Mouse (Mus musculus): ENCODE results near the gene Rasal2.
A peak's percentile ranks its signal among the peaks of the same experiment; 100 is the strongest.
"Not testable (repeated sequence)": the region's sequence is repeated elsewhere in the genome, so short reads cannot be mapped to it uniquely, and the experiment has no call there.

Gene Rasal2

GRCm38 (mm10) chr1:157243576-157244452, 168.6 kb downstream of the Rasal2 start:
- DNase-seq (ENCODE audit: low read depth), result no peak

GRCm38 (mm10) chr1:157239687-157240086, 172.7 kb downstream of the Rasal2 start:
- no peak for DNase-seq (ENCODE audit: low read depth)

DNA sequence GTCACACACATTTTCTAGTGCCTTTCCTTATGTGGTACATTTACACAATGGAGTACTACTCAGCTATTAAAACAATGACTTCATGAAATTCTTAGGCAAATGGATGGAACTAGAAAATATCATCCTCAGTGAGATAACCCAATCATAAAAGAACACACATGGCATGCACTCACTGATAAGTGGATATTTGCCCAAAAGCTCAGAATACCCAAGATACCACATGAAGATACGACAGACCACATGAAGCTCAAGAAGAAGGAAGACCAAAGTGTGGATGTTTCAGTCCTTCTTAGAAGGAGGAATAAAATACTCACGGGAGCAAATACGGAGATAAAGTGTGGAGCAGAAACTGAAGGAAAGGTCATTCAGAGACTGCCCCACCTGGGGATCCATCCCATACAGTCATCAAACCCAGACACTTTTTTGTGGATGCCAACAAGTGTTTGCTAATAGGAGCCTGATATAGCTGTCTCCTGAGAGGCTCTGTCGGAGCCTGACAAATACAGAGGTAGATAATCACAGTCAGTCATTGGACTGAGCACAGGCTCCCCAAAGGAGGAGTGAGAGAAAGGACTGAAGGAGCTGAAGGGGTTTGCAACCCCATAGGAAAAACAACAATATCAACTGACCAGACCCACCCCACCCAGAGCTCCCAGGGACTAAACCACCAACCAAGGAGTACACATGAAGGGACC, 175.6 kb downstream of the Rasal2 start:
- not testable (repeated sequence) for DNase-seq (ENCODE audit: low read depth)

- DNase-seq (ENCODE audit: low read depth), result no peak
These were observed 178.9 kb downstream of the Rasal2 start for GRCm38 (mm10) chr1:157233451-157233850.

- DNase-seq (ENCODE audit: low read depth), result peak; percentile 79
These were observed 180.0 kb downstream of the Rasal2 start for GRCm38 (mm10) chr1:157232372-157232771.

DNA sequence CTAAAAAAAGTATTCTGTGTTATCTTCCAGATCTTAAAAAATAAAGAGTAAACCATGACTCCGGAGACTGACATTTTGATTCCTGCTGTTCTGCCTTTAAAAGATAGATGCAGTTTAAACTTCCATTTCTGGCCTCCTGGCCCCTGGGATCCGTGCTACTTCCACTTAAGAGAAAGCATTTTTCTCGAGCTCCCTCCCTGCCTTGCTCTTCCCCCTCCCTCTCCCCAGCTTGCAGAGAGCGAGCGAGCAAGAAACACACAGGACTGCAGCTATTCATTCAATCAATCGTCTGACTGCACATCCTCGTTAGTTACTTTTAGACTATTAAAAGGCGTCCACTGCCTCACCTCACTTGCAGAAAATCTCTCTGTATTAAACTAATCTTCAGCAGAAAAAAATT, 181.4 kb downstream of the Rasal2 start:
- no peak for DNase-seq (ENCODE audit: low read depth)

DNA sequence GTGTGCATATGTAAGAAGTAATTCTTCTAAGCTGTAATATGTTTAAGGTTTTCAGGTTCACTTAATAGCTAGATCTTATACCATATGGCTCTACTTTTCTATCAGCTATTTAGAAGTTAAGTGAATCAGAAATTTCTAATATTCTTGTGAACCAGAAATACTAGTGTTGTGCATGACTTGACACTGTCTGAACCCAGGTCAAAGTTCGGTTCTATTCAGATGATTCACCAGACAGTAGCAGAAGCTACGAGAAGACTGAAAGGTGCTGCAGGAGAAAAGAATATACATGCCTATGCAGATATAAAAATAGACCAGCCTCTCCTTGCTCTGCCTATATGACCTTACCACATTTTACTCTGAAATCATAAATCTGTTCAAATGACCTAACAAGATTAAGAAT, 182.0 kb downstream of the Rasal2 start:
- DNase-seq (ENCODE audit: low read depth), result no peak

GRCm38 (mm10) chr1:157225013-157225412, 187.4 kb downstream of the Rasal2 start:
- DNase-seq (ENCODE audit: low read depth), result no peak

DNA sequence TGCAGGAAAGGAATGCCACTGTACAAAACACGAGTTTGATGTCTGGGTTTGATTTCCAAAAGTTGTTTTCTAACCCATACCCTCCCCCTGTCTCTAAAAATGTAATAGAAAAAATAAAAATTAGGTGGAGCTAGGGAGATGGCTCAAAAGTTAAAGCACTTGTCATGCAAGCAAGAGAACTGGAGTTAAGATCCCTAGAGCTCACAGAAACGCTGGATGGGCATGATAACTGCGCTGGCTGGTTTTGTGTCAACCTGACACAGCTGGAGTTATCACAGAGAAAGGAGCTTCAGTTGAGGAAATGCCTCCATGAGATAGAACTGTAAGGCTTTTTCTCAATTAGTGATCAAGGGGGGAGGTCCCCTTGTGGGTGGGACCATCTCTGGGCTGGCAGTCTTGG, 191.5 kb downstream of the Rasal2 start:
- DNase-seq (ENCODE audit: low read depth), result no peak

DNA sequence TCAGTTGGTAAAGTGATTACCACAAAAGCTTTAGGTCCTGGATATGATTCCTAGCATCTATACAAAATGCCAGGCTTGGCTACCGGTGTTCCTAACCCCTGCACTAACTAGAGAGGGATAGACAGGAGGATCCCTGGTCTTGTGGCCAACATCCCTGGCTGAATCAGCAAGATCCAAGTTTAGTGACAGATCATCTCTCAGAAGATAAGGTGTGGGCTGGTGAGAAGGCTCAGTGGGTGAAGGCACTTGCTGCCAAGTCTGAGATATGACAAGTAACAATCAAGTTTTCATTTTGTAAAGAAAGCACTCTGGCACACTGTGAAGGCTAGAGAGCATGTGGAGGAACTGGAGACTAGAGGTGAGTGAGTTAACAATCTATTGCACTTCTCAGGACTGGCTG, 191.9 kb downstream of the Rasal2 start:
- DNase-seq (ENCODE audit: low read depth), result no peak

GRCm38 (mm10) chr1:157208754-157209153, 203.6 kb downstream of the Rasal2 start:
- DNase-seq (ENCODE audit: low read depth), result peak; percentile 58

DNA sequence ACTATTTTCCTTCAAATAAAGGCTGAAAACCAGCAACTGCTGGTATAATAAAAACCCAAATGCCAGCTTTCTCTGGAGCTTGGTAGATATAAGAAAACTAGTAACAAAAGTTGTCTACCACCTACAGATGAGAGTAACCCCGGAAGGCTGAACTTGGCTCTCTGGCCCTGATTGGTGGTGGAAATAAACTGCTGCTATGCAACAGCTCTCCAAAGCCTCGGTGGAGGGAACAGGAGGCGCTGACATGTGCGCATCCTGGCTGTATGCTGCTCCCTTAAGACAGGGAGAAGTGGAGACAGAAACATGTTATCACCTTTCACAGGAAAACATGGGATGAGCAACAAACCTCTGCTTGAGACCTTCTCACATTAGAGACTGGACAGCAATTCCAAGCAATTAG, 206.7 kb downstream of the Rasal2 start:
- DNase-seq (ENCODE audit: low read depth), result no peak

DNA sequence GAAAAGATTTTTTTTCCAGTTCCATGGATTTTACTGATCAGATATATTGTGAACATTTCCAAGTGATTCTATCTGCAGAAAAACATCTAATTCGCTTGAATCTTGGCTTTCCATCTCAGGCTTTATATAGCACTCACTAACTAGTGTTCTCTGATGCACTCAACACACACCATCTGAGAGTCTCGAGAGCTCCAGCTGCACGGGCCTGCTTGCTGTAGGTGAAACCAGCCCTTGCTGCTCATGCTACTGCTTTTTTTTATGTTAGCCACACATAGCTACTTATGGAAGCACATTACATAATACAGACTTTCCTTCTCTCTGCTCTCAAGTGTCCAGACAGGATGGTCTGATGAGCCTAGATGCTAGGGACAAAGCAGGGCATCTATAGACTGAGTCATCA, 229.4 kb downstream of the Rasal2 start:
- no peak for DNase-seq (ENCODE audit: low read depth)

DNA sequence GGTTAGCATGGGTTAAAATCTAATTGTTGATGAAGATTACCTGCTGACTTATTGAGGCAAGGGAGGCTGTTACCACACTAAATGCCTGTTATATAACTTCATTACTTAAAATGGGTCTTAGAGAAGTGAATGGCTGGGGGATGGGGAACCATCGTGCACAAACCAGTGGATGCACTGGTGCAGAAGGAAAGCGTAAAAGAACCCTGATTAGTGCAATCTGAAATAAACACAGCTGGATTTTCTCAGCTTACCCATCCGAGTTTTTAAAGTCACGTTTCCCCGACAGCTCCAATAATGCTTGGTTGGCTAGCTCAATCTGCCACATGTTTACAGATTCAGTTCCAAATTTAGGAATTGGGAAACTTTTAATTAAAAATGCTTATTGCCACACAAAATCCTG, 230.0 kb downstream of the Rasal2 start:
- no peak for DNase-seq (ENCODE audit: low read depth)

GRCm38 (mm10) chr1:157181081-157181480, 231.3 kb downstream of the Rasal2 start:
- no peak for DNase-seq (ENCODE audit: low read depth)

DNA sequence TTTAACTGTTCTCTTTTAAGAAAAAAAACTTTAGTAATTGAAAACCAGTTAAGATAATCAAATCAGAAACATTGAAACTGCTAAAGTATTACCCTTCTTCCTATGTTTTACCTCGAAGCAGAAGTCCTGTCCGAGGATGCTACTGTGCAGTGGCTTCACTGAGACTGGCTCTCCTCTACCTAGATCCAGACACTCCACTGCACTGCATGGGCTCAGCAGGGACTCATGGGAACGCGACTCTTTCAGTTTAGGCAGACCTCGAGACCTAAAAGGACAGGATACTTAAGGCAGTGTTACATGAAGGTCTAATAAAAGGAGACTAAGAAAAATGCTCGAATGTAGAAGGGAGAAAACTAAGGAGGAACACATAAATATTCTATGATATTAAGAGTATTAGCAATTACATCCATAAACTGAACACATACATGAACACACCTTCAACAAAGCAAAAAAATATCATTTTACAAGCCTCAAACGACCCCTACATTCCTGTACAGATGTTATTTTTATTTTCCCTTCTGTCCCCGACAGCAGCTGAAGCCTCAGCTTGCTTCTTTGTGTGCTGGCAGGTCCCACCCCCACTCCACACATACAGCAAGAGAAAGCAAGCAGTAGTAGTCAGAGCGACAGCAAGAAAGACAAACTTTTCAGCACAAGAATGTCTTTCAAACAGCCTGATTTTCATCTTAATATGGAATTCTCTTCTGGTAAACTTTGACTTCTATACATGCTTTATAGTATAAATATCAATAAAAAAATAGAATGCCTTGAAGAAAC, 233.2 kb downstream of the Rasal2 start:
- DNase-seq (ENCODE audit: low read depth), result no peak

GRCm38 (mm10) chr1:157169292-157169691, 243.1 kb downstream of the Rasal2 start:
- DNase-seq (ENCODE audit: low read depth), result no peak

GRCm38 (mm10) chr1:157168891-157169290, 243.5 kb downstream of the Rasal2 start:
- no peak for DNase-seq (ENCODE audit: low read depth)

DNA sequence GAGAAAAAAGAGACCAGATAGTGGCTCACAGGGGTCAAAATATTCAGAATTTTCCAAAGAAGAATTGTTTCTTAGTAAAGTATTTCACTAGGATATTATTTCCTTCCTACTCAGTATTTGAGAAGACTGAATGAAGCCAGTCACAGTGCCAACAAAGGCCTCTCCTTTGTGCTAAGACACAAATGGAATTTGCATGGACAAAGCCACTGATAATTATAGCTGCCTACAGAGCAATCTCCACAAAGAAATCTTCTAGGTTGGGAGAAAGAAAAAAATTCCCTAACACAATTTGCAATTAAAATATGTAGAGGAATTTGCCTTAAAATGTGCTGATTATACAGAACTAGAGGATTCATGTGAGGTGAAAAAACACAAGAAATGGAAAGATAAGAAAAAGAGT, 258.6 kb downstream of the Rasal2 start:
- no peak for DNase-seq (ENCODE audit: low read depth)

GRCm38 (mm10) chr1:157150107-157150506, 262.3 kb downstream of the Rasal2 start:
- no peak for DNase-seq (ENCODE audit: low read depth)

GRCm38 (mm10) chr1:157144621-157145020, 267.8 kb downstream of the Rasal2 start:
- no peak for DNase-seq (ENCODE audit: low read depth)

GRCm38 (mm10) chr1:157143326-157143932, 269.0 kb downstream of the Rasal2 start:
- no peak for DNase-seq (ENCODE audit: low read depth)
